ENCODE assay signal across 8 mouse cellular contexts in the genomic region with DNA sequence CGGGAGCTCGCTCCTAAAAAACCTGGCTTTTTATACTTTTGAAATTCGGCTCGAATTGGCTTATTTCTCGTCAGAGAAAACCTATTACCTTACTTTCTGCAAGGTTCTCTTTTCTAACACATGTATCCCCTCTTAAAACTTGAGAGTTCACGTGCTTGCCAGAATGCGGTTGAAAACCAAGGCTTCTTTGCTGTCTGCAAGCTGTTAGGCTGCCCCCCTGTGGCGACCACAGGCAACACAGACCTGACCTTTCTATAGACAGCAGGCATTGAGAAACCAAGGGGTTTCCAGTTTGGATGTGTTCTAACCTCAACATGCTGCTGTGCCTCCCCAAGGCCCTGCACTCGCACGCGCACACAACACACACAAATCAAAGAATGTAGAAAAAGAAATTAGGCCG. TPM values are rescaled to one million over a fixed set of nuclear protein-coding genes. Genes with fewer than 3 reads are reported as not detected.
A peak's percentile ranks its signal among the peaks of the same experiment; 100 is the strongest.
DNase-seq lines count a peak whose midpoint lies in the region; ATAC-seq and TF ChIP-seq lines count a peak whose summit lies in the region.

No protein-coding gene starts in this region.

- H3K9me3 ChIP-seq in lung, embryonic 14.5 days (ENCODE audit: low read depth, low read length) = no peaks in the 10 kb centered on the region

- H3K27me3 ChIP-seq in cerebellum, adult 2 months (ENCODE audit: control insufficient read depth, insufficient read depth, low read length) = no peaks in the 10 kb centered on the region
- no peaks in the 10 kb centered on the region for H3K27me3 ChIP-seq in lung, embryonic 14.5 days (ENCODE audit: insufficient read depth, low read length)

- ATAC-seq in lung, embryonic 14.5 days (ENCODE audit: insufficient read depth) = no peak; the same call in 1 of the 2 replicates

- 20% methylated on average over 12 of the region's 12 CpGs for WGBS in cerebellum, adult 2 months
- WGBS in lung, embryonic 14.5 days = 25% methylated on average over 12 of the region's 12 CpGs

- no peaks in the 10 kb centered on the region for H3K4me1 ChIP-seq in cerebellum, adult 2 months (ENCODE audit: control insufficient read depth, insufficient read depth, low read length)
- H3K4me1 ChIP-seq in lung, embryonic 14.5 days (ENCODE audit: insufficient read depth) = peaks cover 8% of the 10 kb centered on the region

- no peak overlapping the region for H3K9ac ChIP-seq in lung, embryonic 14.5 days

- H3K4me3 ChIP-seq in cerebellum, adult 2 months (replicated peaks; ENCODE audit: insufficient read depth, low read depth, low read length) = no peak overlapping the region
- H3K4me3 ChIP-seq in lung, embryonic 14.5 days (ENCODE audit: low read depth, low read length) = no peak overlapping the region

- H3K4me2 ChIP-seq in lung, embryonic 14.5 days = peak overlapping the region; percentile 40

- H3K36me3 ChIP-seq in lung, embryonic 14.5 days (ENCODE audit: insufficient read depth) = no peaks in the 10 kb centered on the region

- DNase-seq in 3T3-L1 (ENCODE audit: low read depth, low spot score) = peak; percentile 88
- DNase-seq in CD8-positive naive resting alpha-beta T cell, adult 2 months (ENCODE audit: low read depth in 2 of 2, low spot score in 2 of 2) = peak; percentile 67 to 82
- DNase-seq in cerebellum, adult 2 months = peak; percentile 74 to 76
- peak; percentile 75 for DNase-seq in gastrocnemius, postnatal 10 days
- peak; percentile 71 for DNase-seq in kidney, adult 18-20 months
- peak; percentile 89 for DNase-seq in lung, embryonic 14.5 days
- peak; percentile 72 for DNase-seq in right cerebral cortex, postnatal 14 days
- DNase-seq in c-Kit-positive CD71-positive TER-119-positive erythroid progenitor cells, embryonic 14.5 days (ENCODE audit: low spot score) = no peak

- H3K27ac ChIP-seq in cerebellum, adult 2 months (ENCODE audit: insufficient read depth, low read length) = no peak overlapping the region
- H3K27ac ChIP-seq in lung, embryonic 14.5 days (ENCODE audit: low read depth) = peak overlapping the region; percentile 61

- TF ChIP-seq POLR2A in cerebellum, adult 2 months (IDR thresholded peaks at IDR 0.05; ENCODE audit: borderline replicate concordance, insufficient read depth, low read length) = no peak

- TF ChIP-seq CTCF in cerebellum, adult 2 months (IDR thresholded peaks at IDR 0.05; ENCODE audit: borderline replicate concordance, insufficient read depth, low read depth, low read length) = peak; percentile 78
- TF ChIP-seq CTCF in lung, embryonic 14.5 days (IDR thresholded peaks at IDR 0.05; ENCODE audit: low read depth) = peak; percentile 79

RNA-seq across cellular contexts. Expression of a gene that starts 6.9 kb away (rescaled TPM):
- polyA plus RNA-seq in cerebellum, adult 2 months (2012; rRNA removed) = 23.8 and 24.0 TPM in 2 replicates
- 1 to 10 TPM; 4.0 to 7.3 TPM for total RNA-seq in gastrocnemius, postnatal 10 days (2021)
- 3.1 and 3.4 TPM in 2 replicates for polyA plus RNA-seq in lung, embryonic 14.5 days (2014; fragmentation: Nextera tagmentation; extraction: Ambion mirVana)

RNA-seq across cellular contexts. Expression of a gene that starts 21.8 kb away (rescaled TPM):
- polyA plus RNA-seq in cerebellum, adult 2 months (2012; rRNA removed) = 104 and 108 TPM in 2 replicates
- total RNA-seq in gastrocnemius, postnatal 10 days (2021) = 10 to 100 TPM; 21.5 to 21.9 TPM
- polyA plus RNA-seq in lung, embryonic 14.5 days (2014; fragmentation: Nextera tagmentation; extraction: Ambion mirVana) = 45.8 and 47.9 TPM in 2 replicates

RNA-seq across cellular contexts. Expression of a gene that starts 21.9 kb away (rescaled TPM):
- polyA plus RNA-seq in cerebellum, adult 2 months (2012; rRNA removed) = 5.0 and 5.7 TPM in 2 replicates
- total RNA-seq in gastrocnemius, postnatal 10 days (2021) = 1 to 10 TPM in 1 of 2 experiments, under 1 TPM in 1; 0.84 to 1.3 TPM
- polyA plus RNA-seq in lung, embryonic 14.5 days (2014; fragmentation: Nextera tagmentation; extraction: Ambion mirVana) = 1.3 and 1.8 TPM in 2 replicates

RNA-seq across cellular contexts. Expression of a gene that starts 24.4 kb away (rescaled TPM):
- polyA plus RNA-seq in cerebellum, adult 2 months (2012; rRNA removed) = 17.6 and 20.8 TPM in 2 replicates
- total RNA-seq in gastrocnemius, postnatal 10 days (2021) = 10 to 100 TPM; 14.3 to 15.5 TPM
- polyA plus RNA-seq in lung, embryonic 14.5 days (2014; fragmentation: Nextera tagmentation; extraction: Ambion mirVana) = 43.4 and 48.0 TPM in 2 replicates

RNA-seq across cellular contexts. Expression of a gene that starts 26.7 kb away (rescaled TPM):
- 2.5 and 2.9 TPM in 2 replicates for polyA plus RNA-seq in cerebellum, adult 2 months (2012; rRNA removed)
- under 1 TPM in 1 of 2 experiments, not detected in 1; 0.12 TPM for total RNA-seq in gastrocnemius, postnatal 10 days (2021)
- 0.05 TPM in 1 of 2 replicates, not detected in the other for polyA plus RNA-seq in lung, embryonic 14.5 days (2014; fragmentation: Nextera tagmentation; extraction: Ambion mirVana)
